In the genomic region with DNA sequence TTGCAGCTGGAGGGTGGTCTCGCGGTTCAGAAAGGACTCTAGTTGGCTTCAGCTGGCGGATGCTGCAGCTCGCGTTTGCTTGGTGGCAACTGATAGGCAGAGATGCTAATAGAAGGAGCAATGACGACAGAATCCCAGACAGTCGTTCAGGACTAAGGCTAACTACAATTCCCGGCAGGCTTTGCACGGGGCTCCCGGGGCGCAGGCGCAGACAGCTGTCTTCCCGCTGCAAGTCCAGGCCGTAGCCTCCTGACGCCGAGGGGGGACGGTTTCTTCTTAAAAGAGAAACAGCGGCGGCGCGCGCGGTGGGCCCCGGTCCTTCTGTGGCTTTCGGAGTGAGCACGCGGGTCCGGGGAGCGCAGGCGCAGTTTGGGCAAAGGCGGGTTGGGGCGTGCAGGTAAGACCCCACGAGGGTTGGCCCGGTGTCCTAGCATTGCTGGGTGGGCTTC, we compare ENCODE assay signal across 1 mouse cellular context.
TF ChIP-seq lines count a peak whose summit lies in the region.

TSS of gene Zfp692 (plus strand) at position 210 of the 449 bp plus-strand sequence.

TF ChIP-seq in CH12.LX, 34 proteins besides CTCF, POLR2A, EP300 and RAD21 (continued from another document):
- TF ChIP-seq JUND (conservative IDR thresholded peaks at IDR 0.05; ENCODE audit: low read depth, low read length) (0 out of 2 replicates have a peak, but pooled peaks have one; percentile 39), POLR2AphosphoS2 (IDR thresholded peaks at IDR 0.05; ENCODE audit: low read depth, low read length) (no peak), CHD2 (IDR thresholded peaks at IDR 0.05; ENCODE audit: low read length) (no peak; the same call in 1 of the 2 replicates), UBTF (IDR thresholded peaks at IDR 0.05; ENCODE audit: low read depth, low read length) (no peak), E2F4 (IDR thresholded peaks at IDR 0.05; ENCODE audit: insufficient replicate concordance, low read depth, low read length) (0 out of 2 replicates have a peak, but pooled peaks have one; percentile 64), NELFE (IDR thresholded peaks at IDR 0.05; ENCODE audit: low read depth, low read length) (0 out of 2 replicates have a peak, but pooled peaks have one; percentile 61), USF1 (IDR thresholded peaks at IDR 0.05; ENCODE audit: low read depth, low read length) (peak; percentile 8; the same call in 1 of the 2 replicates), TBP (conservative IDR thresholded peaks at IDR 0.05; ENCODE audit: low read depth, low read length) (peak; percentile 69; the same call in 1 of the 2 replicates), USF2 (conservative IDR thresholded peaks at IDR 0.05; ENCODE audit: low read depth, low read length) (no peak), HCFC1 (IDR thresholded peaks at IDR 0.05; ENCODE audit: low read depth, low read length) (peak; percentile 99), GABPA (IDR thresholded peaks at IDR 0.05; ENCODE audit: insufficient replicate concordance, low read depth, low read length) (peak; percentile 69; the same call in 1 of the 2 replicates), BHLHE40 (IDR thresholded peaks at IDR 0.05; ENCODE audit: low read depth, low read length) (peak; percentile 34; the same call in 1 of the 2 replicates), JUN (IDR thresholded peaks at IDR 0.05; ENCODE audit: insufficient read depth, low read depth, low read length) (no peak; the same call in 1 of the 2 replicates), SMC3 (IDR thresholded peaks at IDR 0.05; ENCODE audit: low read depth, low read length) (no peak), ZMIZ1 (IDR thresholded peaks at IDR 0.05; ENCODE audit: low read depth, low read length) (no peak; the same call in 1 of the 2 replicates), MXI1 (IDR thresholded peaks at IDR 0.05; ENCODE audit: low read depth, low read length) (no peak; the same call in none of the 2 replicates), NRF1 (IDR thresholded peaks at IDR 0.05; ENCODE audit: low read depth, low read length) (peak; percentile 95), IRF4 (IDR thresholded peaks at IDR 0.05; ENCODE audit: low read depth, low read length) (peak; percentile 73; the same call in 1 of the 2 replicates), MAZ (IDR thresholded peaks at IDR 0.05; ENCODE audit: low read depth, low read length) (peak; percentile 69; the same call in 1 of the 2 replicates), MAX (IDR thresholded peaks at IDR 0.05; ENCODE audit: low read length) (peak; percentile 93), CHD1 (IDR thresholded peaks at IDR 0.05; ENCODE audit: low read depth, low read length) (peak; percentile 3; the same call in 1 of the 2 replicates), ZNF384 (IDR thresholded peaks at IDR 0.05; ENCODE audit: low read depth, low read length) (no peak), MAFK (IDR thresholded peaks at IDR 0.05; ENCODE audit: insufficient replicate concordance, low read length) (no peak), SIN3A (IDR thresholded peaks at IDR 0.05; ENCODE audit: low read length) (peak; percentile 90)
